Mouse (Mus musculus) lung, postnatal 0 days (tissue): ENCODE measurements at regions not wholly inside any gene's neighbourhood (a gene's known extent, or its start where the extent isn't known, plus 50 kb on each side); places are given as distances from the start of the nearest gene placed in this dataset.

ENCODE experiments used
- CTCF ChIP-seq: IDR thresholded peaks from 2 replicates; pipeline ENCODE4 v1.5.1; 2016; ENCODE audit warnings: antibody characterized with exemption, mild to moderate bottlenecking
- EP300 ChIP-seq: IDR thresholded peaks from 2 replicates; pipeline ENCODE4 v1.6.1; 2016; ENCODE audit warnings: antibody characterized with exemption, mild to moderate bottlenecking, control low read depth

DNA sequence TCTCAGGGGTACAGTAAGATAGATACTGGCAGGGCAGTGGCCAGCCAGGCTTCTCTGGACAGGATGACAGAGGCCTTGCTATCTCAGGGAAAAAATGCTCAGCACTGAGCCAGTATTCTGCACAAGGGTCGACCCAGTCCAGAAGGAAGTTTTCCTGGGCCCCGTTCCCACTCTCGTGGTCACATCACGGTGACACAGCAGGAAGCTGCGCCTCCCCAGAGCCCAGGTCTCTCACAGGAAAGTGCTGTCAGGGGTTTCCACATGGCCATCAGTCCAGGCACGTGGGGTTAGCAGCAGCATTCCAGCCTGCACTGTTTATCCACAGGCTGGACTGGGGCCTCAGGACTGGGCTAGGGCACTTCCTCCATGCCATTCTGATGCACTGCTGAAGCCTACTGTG, 103.5 kb upstream of the Ngf start:
- TF ChIP-seq CTCF (no peak), EP300 (no peak)
